Mouse (Mus musculus) hindbrain, embryonic 13.5 days (tissue): ENCODE measurements around the gene Cfap77. TPM values are rescaled to one million over a fixed set of nuclear protein-coding genes. Genes with fewer than 3 reads are reported as not detected.

Experiments used
- ATAC-seq: fragments of 200-750 bp; cut with Nextera tagmentation; 2 replicates; pipeline ENCODE4 v1.8.0; 2017; ENCODE audit warnings: moderate TSS enrichment; ENCODE audit not compliant: low FRiP score
- H3K27ac ChIP-seq: fragments of 300-500 bp; sonication (generic); 2 replicates; pipeline ENCODE4 v1.5.1; 2015; ENCODE audit warnings: inconsistent platforms, mild to moderate bottlenecking, moderate library complexity
- H3K27me3 ChIP-seq: fragments of 300-500 bp; sonication (generic); 2 replicates; pipeline ENCODE4 v1.6.1; 2015; ENCODE audit warnings: mild to moderate bottlenecking, inconsistent platforms
- H3K36me3 ChIP-seq: fragments of 300-500 bp; sonication (generic); 2 replicates; pipeline ENCODE4 v1.6.1; 2015; ENCODE audit warnings: mild to moderate bottlenecking, inconsistent platforms
- H3K4me1 ChIP-seq: fragments of 300-500 bp; sonication (generic); replicated peaks from 2 replicates; pipeline ENCODE4 v1.6.1; 2015; ENCODE audit warnings: inconsistent platforms
- H3K4me2 ChIP-seq: fragments of 300-500 bp; sonication (generic); 2 replicates; pipeline ENCODE4 v1.6.1; 2015; ENCODE audit warnings: inconsistent platforms, mild to moderate bottlenecking, moderate library complexity
- H3K4me3 ChIP-seq: fragments of 300-500 bp; sonication (generic); 2 replicates; pipeline ENCODE4 v1.5.1; 2015; ENCODE audit warnings: mild to moderate bottlenecking, inconsistent platforms
- H3K9ac ChIP-seq: fragments of 300-500 bp; sonication (generic); 2 replicates; pipeline ENCODE4 v1.6.1; 2015; ENCODE audit warnings: mild to moderate bottlenecking, inconsistent platforms
- H3K9me3 ChIP-seq: fragments of 300-500 bp; sonication (generic); 2 replicates; pipeline ENCODE4 v1.6.1; 2016; ENCODE audit warnings: inconsistent platforms
- WGBS: fragments of 180-500 bp; shearing (Covaris S2); methylation state at CpG from one replicate; pipeline ENCODE4 v1.1.7; 2015; 5-methylcytosine and 5-hydroxymethylcytosine counted together
- polyA plus RNA-seq: library from polyadenylated mRNA; unstranded; fragments of >200 nt; fragmentation: Nextera tagmentation; extraction: Ambion mirVana; gene quantifications from 2 replicates; pipeline ENCODE4 v1.2.1, GENCODE M21; 2015

The Cfap77 gene
- polyA plus RNA-seq, 1 experiment from 2014 or later, result 0.22 TPM

DNA sequence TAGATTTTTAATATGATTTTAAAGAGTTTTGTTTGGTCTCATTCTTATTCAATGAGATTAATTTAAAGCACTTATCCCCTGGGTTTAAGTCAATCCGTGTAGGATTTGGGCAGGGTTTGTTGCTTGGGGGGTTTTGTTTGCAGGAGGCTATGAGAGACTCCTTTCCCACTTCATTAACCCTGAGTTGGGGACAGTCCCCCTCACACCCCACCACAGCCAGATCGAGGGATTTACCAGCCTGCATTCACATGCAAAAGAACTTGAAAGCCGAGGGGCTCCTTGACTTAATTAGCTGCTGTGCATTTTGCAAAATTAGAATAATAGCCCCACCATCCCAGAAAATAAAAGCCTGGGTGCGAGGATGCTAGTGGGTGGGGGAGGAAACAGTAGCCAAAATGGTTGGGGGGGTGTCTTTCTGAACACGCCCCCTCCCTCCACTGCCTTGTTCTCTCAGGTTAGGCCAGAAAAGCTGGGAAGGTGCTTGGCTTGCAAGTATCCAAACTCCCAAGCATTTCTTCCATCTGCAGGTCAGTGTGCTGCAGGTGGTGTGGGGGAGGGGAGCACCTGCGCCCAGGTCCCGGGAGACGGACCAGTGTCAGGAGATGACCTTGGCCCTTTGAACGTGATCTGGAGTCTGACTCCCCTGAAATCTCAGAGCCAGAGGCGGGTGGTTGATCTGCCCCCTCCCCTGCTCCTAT is 147.0 kb downstream of the Cfap77 start:
- H3K4me3 ChIP-seq, result peak overlapping the region; percentile 20
- peaks cover 42% of the 10 kb centered on the region for H3K4me1 ChIP-seq
- peak overlapping the region; percentile 58 for H3K9ac ChIP-seq
- peaks cover 98% of the 10 kb centered on the region for H3K27me3 ChIP-seq
- H3K4me2 ChIP-seq, result peak overlapping the region; percentile 42
- peaks cover 14% of the 10 kb centered on the region for H3K36me3 ChIP-seq
- H3K27ac ChIP-seq, result no peak overlapping the region; the same call in 1 of the 2 replicates
- ATAC-seq, result no peak
- 2% methylated on average over 10 of the region's 10 CpGs for WGBS
- no peaks in the 10 kb centered on the region for H3K9me3 ChIP-seq

DNA sequence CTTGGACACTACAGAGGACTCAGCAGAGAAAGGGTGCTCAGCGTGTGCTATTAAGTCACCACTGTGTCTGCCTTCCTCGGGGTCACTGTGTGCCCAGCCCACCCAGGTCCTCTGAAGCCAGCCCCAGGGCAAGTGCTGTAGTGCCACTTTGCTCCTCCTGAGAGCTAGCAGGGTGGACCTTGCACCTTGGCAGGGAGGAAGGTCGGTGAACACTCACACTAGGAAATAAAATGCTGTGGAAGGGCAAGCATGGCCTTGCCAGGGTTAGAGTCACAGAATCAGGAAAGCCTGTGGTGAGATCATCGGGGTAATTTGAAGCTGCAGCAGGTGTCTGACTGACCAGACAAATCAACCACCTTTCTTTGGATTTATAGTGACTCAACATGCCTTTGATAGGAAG is 149.3 kb downstream of the Cfap77 start:
- no peak overlapping the region for H3K4me3 ChIP-seq
- no peak overlapping the region for H3K4me2 ChIP-seq
- H3K9me3 ChIP-seq, result no peaks in the 10 kb centered on the region
- H3K36me3 ChIP-seq, result peaks cover 24% of the 10 kb centered on the region
- ATAC-seq, result no peak
- peaks cover 27% of the 10 kb centered on the region for H3K4me1 ChIP-seq
- H3K27ac ChIP-seq, result no peak overlapping the region
- H3K27me3 ChIP-seq, result peaks cover 96% of the 10 kb centered on the region
- no peak overlapping the region for H3K9ac ChIP-seq
- WGBS, result 30% methylated on average over 4 of the region's 4 CpGs

DNA sequence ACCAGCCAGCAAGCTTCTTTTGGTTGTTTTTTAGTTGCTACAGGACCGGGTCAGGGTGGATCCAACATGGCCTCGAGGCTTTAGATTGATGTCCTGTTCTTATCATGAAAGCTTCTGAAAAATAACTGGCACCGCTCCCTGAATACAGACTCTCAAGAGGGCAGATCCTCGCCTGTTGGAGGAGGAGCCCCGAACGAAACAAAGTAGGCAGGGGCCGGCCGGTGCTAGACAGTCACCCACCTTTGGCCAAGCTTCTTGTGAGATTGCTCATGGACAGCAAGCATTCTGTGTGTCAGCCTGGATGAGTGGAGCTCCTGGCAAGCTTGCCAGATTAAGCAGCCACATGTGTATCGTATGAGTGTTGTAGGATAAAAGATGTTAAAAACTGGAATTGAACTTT is 150.1 kb downstream of the Cfap77 start:
- peaks cover 32% of the 10 kb centered on the region for H3K36me3 ChIP-seq
- 66% methylated on average over 9 of the region's 9 CpGs for WGBS
- H3K4me3 ChIP-seq, result no peak overlapping the region
- H3K4me2 ChIP-seq, result no peak overlapping the region
- H3K9ac ChIP-seq, result no peak overlapping the region
- H3K9me3 ChIP-seq, result no peaks in the 10 kb centered on the region
- no peak for ATAC-seq
- H3K27ac ChIP-seq, result no peak overlapping the region
- peaks cover 27% of the 10 kb centered on the region for H3K4me1 ChIP-seq
- H3K27me3 ChIP-seq, result peaks cover 95% of the 10 kb centered on the region

DNA sequence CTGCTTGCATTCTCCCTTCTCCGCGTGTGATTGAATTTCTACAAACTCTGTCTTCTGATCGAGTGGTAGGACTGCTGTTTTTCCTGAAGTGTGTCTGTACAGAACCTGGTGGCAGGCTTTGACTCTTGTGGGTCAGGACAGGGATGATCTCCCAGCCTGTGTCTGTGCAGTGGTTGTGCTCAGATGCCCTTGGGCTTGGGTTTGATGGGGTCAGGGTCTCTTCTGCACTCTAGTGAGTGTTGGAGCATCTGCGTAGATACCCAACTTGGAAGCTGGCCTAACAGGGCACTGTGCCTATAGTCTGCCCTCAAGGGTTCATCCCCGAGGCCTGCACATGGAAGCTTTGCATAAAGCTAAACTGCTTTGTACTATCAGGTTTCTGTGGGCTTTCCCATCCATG is 151.0 kb downstream of the Cfap77 start:
- Histone ChIP-seq H3K4me3 (no peak overlapping the region), H3K36me3 (peaks cover 35% of the 10 kb centered on the region), H3K27ac (no peak overlapping the region), H3K9ac (no peak overlapping the region), H3K4me1 (peaks cover 20% of the 10 kb centered on the region), H3K4me2 (no peak overlapping the region), H3K9me3 (no peaks in the 10 kb centered on the region), H3K27me3 (peaks cover 90% of the 10 kb centered on the region)
- ATAC-seq, result no peak
- WGBS, result 83% methylated on average over 5 of the region's 5 CpGs

DNA sequence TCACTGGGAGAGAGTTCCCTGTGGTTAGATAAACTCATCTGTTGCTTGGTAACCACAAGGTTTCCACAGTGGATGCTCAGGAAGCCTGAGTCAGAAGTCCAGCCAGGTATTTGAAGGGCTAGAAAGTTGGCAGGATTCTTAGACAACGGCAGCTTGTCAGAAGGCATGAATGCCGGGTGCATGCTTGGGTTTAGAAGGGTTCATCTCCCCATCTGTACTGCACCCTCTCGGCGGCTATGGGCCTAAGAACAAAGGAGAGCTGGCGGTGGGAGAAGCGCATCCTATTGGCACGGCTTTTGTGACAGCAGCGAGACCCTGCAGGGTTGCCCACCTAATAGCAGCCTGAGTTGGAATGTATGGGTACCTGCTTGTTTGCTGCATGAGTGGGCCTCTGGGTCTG is 152.6 kb downstream of the Cfap77 start:
- Histone ChIP-seq H3K27me3 (peaks cover 74% of the 10 kb centered on the region), H3K36me3 (peaks cover 46% of the 10 kb centered on the region), H3K9me3 (no peaks in the 10 kb centered on the region), H3K4me1 (peaks cover 4% of the 10 kb centered on the region), H3K4me3 (no peak overlapping the region), H3K9ac (no peak overlapping the region), H3K4me2 (no peak overlapping the region), H3K27ac (no peak overlapping the region)
- 85% methylated on average over 8 of the region's 8 CpGs for WGBS
- no peak for ATAC-seq

DNA sequence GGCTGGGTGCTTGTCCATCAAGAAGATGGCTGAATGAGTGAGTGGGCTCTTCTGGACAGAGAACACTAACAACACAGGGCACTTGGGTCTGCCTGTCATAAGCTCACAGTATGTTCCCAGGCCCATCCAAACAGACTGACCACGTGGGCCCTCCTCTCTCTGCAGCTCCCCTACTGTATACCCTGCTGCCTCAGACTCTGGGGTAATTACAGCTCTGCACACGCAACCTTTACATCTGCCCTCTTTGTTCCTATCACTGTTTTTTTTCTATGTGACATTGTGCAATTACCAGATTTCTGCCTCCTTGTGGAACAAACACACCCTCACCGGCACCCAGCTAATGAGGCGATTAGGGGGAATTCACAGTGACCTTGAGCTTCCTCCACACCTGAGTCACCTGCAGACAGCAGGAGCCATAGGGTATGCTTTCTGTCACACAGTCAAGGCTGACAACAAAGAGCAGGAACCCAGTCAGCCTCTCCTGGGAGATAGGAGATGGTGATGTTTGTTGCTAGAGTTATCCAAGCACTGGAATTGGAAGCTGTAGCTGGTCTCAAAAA is 157.4 kb downstream of the Cfap77 start:
- peaks cover 25% of the 10 kb centered on the region for H3K27me3 ChIP-seq

DNA sequence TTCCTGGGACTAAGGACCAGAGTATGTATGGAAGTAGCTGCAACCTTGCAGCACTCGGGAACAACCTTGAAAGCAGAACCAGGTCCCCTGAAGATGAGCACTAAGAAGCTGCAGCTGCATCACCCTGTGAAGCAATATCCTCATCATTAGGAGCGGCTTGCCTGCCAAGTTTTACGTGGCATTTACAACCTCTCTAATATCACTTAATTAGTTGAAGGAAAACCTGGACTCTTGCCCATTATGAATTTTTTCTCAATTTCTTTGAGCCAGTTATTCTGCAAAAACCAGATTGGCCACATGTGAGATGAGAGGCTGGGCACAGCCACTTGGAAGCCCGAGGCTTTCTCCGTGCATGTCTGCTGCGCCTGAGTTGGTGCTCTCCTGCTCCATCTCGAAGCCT is 159.0 kb downstream of the Cfap77 start:
- H3K27ac ChIP-seq, result no peak overlapping the region
- H3K4me1 ChIP-seq, result no peaks in the 10 kb centered on the region
- H3K9me3 ChIP-seq, result no peaks in the 10 kb centered on the region
- no peak overlapping the region for H3K4me2 ChIP-seq
- peaks cover 81% of the 10 kb centered on the region for H3K36me3 ChIP-seq
- WGBS, result 90% methylated on average over 7 of the region's 7 CpGs
- no peak for ATAC-seq
- no peak overlapping the region for H3K4me3 ChIP-seq
- H3K27me3 ChIP-seq, result peaks cover 14% of the 10 kb centered on the region
- H3K9ac ChIP-seq, result no peak overlapping the region

More for the DNA sequence above, 157.4 kb downstream of the Cfap77 start:
- Histone ChIP-seq H3K4me1 (no peaks in the 10 kb centered on the region), H3K9me3 (no peaks in the 10 kb centered on the region), H3K27ac (no peak overlapping the region), H3K4me2 (no peak overlapping the region), H3K36me3 (peaks cover 74% of the 10 kb centered on the region), H3K9ac (no peak overlapping the region), H3K4me3 (no peak overlapping the region)
- 89% methylated on average over 4 of the region's 4 CpGs for WGBS
- ATAC-seq, result no peak

DNA sequence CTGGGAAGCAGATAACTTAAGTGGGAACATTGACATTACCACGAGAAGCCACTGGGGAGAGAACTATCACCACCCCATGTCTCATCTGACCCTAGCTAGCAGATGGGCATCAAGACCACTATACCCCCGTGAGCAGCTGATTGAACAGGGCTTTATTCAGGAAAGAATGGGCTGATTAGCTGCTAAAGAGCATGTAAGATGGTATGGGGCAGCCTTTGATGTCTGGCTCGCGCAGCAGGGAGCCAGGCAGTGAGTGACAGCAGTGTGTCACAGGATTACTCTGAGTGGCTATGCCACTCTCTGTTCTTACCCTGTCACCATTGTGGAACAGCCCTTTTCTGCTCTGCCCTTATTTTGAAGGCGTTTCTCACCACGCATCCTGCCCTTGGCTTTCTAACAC is 161.3 kb downstream of the Cfap77 start:
- 41% methylated on average over 6 of the region's 6 CpGs for WGBS
- H3K9me3 ChIP-seq, result no peaks in the 10 kb centered on the region
- ATAC-seq, result no peak
- no peak overlapping the region for H3K27ac ChIP-seq
- no peak overlapping the region for H3K9ac ChIP-seq
- peaks cover 78% of the 10 kb centered on the region for H3K36me3 ChIP-seq
- H3K4me1 ChIP-seq, result no peaks in the 10 kb centered on the region
- no peak overlapping the region for H3K4me2 ChIP-seq
- H3K4me3 ChIP-seq, result no peak overlapping the region
- H3K27me3 ChIP-seq, result no peaks in the 10 kb centered on the region

DNA sequence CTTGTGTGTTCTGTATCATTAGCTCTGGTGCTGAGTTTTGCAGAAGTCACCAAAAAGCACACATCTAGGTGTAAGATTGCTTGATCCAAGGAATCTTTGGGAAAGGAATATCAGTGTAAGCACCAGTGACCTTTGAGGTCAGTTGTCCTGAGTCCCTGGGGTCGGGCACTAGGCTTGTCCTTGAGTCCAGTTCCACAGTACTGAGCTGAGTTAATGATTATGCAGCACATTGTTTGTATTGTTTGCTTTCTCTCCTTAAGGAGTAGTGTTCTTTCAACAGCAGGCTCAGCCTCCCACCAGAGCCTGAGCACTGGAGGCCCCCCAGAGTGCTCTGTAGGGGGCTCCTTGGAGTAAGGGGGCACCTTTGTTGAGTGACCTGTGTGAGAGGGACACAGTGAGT is 162.1 kb downstream of the Cfap77 start:
- H3K4me3 ChIP-seq, result no peak overlapping the region
- no peaks in the 10 kb centered on the region for H3K9me3 ChIP-seq

DNA sequence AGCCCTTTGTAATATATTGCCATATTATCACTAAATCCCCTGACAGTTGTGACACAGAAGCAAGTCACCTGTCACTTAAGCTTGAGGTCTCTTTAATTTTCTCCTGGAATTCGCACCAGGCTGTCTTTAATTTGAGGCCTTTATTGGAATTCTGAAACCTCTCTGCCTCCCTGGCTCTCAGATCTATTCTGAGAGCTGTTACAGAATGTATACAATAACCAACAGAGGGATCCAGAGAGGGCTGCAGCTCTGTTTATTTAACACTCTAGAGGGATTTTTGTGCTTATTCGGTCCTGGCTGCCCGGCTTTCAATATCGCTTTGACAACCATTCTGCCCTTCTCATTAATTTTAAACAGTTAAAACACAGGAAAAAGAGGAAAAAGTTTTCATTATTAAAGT is 170.0 kb downstream of the Cfap77 start:
- Histone ChIP-seq H3K27me3 (no peaks in the 10 kb centered on the region), H3K4me3 (no peak overlapping the region), H3K9me3 (no peaks in the 10 kb centered on the region), H3K36me3 (peaks cover 49% of the 10 kb centered on the region), H3K9ac (no peak overlapping the region), H3K4me1 (peaks cover 3% of the 10 kb centered on the region; the same call in 1 of the 2 replicates), H3K27ac (no peak overlapping the region), H3K4me2 (no peak overlapping the region)
- 63% methylated on average over 4 of the region's 4 CpGs for WGBS
- no peak for ATAC-seq

More for the DNA sequence above, 162.1 kb downstream of the Cfap77 start:
- Histone ChIP-seq H3K27ac (no peak overlapping the region), H3K4me1 (no peaks in the 10 kb centered on the region), H3K27me3 (no peaks in the 10 kb centered on the region), H3K9ac (no peak overlapping the region), H3K36me3 (peaks cover 77% of the 10 kb centered on the region), H3K4me2 (no peak overlapping the region)
- 13% methylated on average over 1 of the region's 1 CpGs for WGBS
- ATAC-seq, result no peak

DNA sequence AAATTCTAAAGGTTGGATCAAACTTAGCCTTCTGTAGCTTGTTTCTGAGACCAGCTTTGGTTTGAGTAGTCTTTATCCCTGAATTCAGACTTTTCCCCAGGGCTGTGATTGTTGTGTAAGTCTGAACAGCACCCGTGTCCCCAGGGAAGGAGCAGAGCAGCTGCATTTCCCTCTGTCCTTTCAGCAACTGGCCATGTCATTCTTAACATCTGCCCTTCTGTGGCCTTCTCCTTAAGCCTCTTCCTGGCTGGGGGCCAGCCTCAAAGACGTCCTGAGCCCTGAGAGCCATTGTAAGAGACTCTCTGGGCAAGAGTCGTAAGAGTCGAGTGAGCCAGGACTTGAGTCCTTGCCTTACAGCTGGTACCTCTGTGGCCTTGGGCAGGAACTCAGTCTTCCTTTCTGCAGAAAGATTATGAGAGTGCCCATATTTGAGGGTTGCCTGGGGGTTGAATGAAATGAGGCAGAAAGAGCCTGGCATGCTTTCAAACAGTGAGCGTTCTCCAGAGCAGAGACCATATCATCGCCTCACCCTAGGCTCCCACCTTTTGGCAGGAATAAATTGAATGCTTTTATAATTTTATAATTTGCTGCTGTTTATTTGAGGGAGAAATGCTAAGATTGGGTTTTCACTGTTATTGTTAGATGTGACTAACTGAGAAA is 171.9 kb downstream of the Cfap77 start:
- Histone ChIP-seq H3K27me3 (no peaks in the 10 kb centered on the region), H3K4me1 (peaks cover 3% of the 10 kb centered on the region; the same call in 1 of the 2 replicates), H3K4me3 (no peak overlapping the region), H3K27ac (no peak overlapping the region), H3K9ac (no peak overlapping the region), H3K9me3 (no peaks in the 10 kb centered on the region), H3K36me3 (peaks cover 50% of the 10 kb centered on the region), H3K4me2 (no peak overlapping the region)
- WGBS, result 72% methylated on average over 6 of the region's 6 CpGs
- no peak for ATAC-seq

DNA sequence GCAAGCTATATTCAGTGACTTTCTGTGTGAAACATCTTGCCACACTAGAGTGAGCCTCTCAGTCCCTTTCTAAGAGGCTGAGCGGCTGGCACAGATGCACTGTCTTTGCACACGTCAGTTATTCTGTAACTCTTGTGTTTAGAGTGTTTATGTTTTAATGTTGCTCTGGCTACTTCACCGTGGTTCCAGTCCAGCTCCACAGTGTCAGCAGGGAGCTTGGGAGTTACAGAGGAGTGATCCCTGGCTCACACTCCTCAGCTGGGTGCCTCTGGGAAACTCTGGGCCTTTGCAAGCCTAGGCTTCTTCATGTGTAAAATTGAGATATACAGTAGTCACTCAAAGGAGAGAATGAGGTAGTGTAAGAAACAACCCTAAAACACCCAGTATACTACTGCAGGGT is 172.8 kb downstream of the Cfap77 start:
- Histone ChIP-seq H3K4me1 (peaks cover 3% of the 10 kb centered on the region; the same call in 1 of the 2 replicates), H3K9me3 (no peaks in the 10 kb centered on the region), H3K36me3 (peaks cover 54% of the 10 kb centered on the region), H3K4me2 (no peak overlapping the region), H3K27ac (0 out of 2 replicates have a peak overlapping the region, but pooled peaks have one; percentile 13), H3K9ac (no peak overlapping the region), H3K4me3 (no peak overlapping the region), H3K27me3 (no peaks in the 10 kb centered on the region)
- ATAC-seq, result no peak
- WGBS, result 91% methylated on average over 3 of the region's 3 CpGs
